Mouse (Mus musculus) erythroblast, embryonic 14.5 days (primary cell): Measurements from ENCODE around the gene Acsm2. TPM values are rescaled to one million over a fixed set of nuclear protein-coding genes. Genes with fewer than 3 reads are reported as not detected.

Experiments used
- H3K27me3 ChIP-seq: 2 replicates; pipeline ENCODE4 v1.6.1; 2012; ENCODE audit warnings: inconsistent platforms; ENCODE audit not compliant: control insufficient read depth
- H3K36me3 ChIP-seq: 2 replicates; pipeline ENCODE4 v1.6.1; 2012; ENCODE audit warnings: mild to moderate bottlenecking, inconsistent platforms; ENCODE audit not compliant: control insufficient read depth
- H3K4me1 ChIP-seq: 2 replicates; pipeline ENCODE4 v1.6.1; 2012; ENCODE audit warnings: inconsistent platforms; ENCODE audit not compliant: control insufficient read depth
- H3K4me3 ChIP-seq: replicated peaks from 2 replicates; pipeline ENCODE3; 2012; ENCODE audit warnings: moderate library complexity, mild to moderate bottlenecking, inconsistent platforms
- H3K9me3 ChIP-seq: 2 replicates; pipeline ENCODE4 v1.6.1; 2012; ENCODE audit warnings: low read length, inconsistent platforms, mixed read lengths; ENCODE audit not compliant: control insufficient read depth
- GATA1 ChIP-seq: IDR thresholded peaks from 2 replicates; pipeline ENCODE4 v1.6.1; 2012; ENCODE audit warnings: low read length, inconsistent platforms, mixed read lengths
- TAL1 ChIP-seq: IDR thresholded peaks from 3 replicates; pipeline ENCODE4 v1.6.1; 2012; ENCODE audit warnings: low read length, inconsistent platforms, mixed read lengths
- polyA plus RNA-seq: library from polyadenylated mRNA; stranded (reverse); fragments of >175 nt; gene quantifications from 2 replicates; pipeline ENCODE4 v1.2.3, GENCODE M21; 2012

The Acsm2 gene
- polyA plus RNA-seq, 1 experiment = not detected

DNA sequence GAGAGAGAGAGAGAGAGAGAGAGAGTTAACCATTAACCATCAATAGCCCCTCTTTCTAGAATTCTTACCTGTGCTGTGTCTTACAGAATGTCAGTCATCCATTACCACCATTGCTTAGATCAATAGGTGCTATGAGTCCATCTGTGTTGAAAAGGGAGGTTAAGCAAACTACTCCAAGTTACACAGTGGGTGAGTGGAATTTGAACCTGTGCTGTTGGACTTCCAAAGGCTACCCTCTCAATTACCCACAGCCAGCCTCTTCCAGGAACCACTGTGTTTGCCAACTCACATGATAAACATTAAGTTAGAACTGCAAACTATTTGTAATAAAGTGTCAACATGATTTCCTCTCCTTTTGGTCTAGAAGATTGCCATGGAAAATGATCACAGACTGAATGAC lies 66.0 kb downstream of the Acsm2 start:
- Histone ChIP-seq H3K9me3 (no peaks in the 10 kb centered on the region), H3K4me1 (no peaks in the 10 kb centered on the region), H3K36me3 (no peaks in the 10 kb centered on the region), H3K4me3 (no peak overlapping the region), H3K27me3 (no peaks in the 10 kb centered on the region)
- TF ChIP-seq TAL1 (no peak), GATA1 (no peak)

DNA sequence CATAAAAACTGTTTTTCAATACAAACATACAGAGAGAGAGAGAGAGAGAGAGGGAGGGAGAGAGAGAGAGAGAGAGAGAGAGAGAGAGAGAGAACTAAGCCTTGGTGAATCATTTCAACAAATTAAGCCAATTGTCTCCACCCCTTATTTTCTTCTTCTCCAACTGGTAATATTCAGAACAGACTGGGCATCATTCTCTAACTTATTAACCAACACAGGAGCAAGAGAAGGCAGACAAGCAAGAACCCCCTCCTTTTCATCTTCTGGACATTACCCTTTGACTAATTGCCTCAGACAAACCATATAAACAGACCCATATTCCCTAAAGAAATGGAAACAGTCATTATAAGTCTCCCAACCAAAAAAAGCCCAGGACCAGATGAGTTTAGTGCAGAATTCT lies 84.6 kb downstream of the Acsm2 start:
- no peak for TF ChIP-seq TAL1
- no peak for TF ChIP-seq GATA1
- H3K27me3 ChIP-seq = no peaks in the 10 kb centered on the region
- no peaks in the 10 kb centered on the region for H3K4me1 ChIP-seq
- no peak overlapping the region for H3K4me3 ChIP-seq
- H3K36me3 ChIP-seq = no peaks in the 10 kb centered on the region
- H3K9me3 ChIP-seq = no peaks in the 10 kb centered on the region

DNA sequence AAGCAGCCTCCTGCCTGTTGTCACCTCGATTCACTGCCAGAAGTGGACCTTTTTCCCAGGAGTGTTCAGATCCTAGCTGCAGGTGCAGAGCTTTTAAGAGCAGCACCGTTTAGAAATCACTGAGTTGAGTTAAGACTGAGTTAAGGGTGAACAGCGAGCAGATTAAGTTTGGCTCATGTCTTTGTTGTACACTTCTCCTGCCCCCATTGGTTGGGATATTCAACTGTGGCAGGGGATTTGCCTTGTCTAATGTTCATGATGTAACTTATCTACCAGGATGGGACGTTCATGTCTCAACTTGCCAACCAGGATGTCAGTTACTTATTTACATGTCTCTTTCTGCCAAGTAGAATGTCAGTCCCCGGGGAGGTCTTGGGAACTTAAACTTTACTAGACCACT lies 88.2 kb downstream of the Acsm2 start:
- Histone ChIP-seq H3K4me1 (no peaks in the 10 kb centered on the region), H3K27me3 (no peaks in the 10 kb centered on the region), H3K36me3 (no peaks in the 10 kb centered on the region), H3K4me3 (no peak overlapping the region), H3K9me3 (no peaks in the 10 kb centered on the region)
- TF ChIP-seq GATA1 (no peak), TAL1 (no peak)

Other genes with a start within 250 kb of the Acsm2 start
- gene Gp2, start 95.1 kb upstream of the Acsm2 start, polyA plus RNA-seq = not detected in 2 replicates
- gene Umod, start 75.1 kb upstream of the Acsm2 start, polyA plus RNA-seq = not detected in 2 replicates
- gene Acsm5, start 34.9 kb upstream of the Acsm2 start, polyA plus RNA-seq = not detected in 2 replicates
- gene Pdilt, start 30.9 kb upstream of the Acsm2 start, polyA plus RNA-seq = not detected in 2 replicates
- gene Acsm1, start 52.7 kb downstream of the Acsm2 start, polyA plus RNA-seq = not detected in 2 replicates
- gene Acsm4, start 135.7 kb downstream of the Acsm2 start, polyA plus RNA-seq = not detected in 2 replicates
- gene Thumpd1, start 166.5 kb downstream of the Acsm2 start, polyA plus RNA-seq = 0.38 and 0.64 TPM in 2 replicates
- gene Acsm3, start 206.6 kb downstream of the Acsm2 start, polyA plus RNA-seq = not detected in 2 replicates
- 0.24 and 0.56 TPM in 2 replicates for gene Rexo5, start 239.7 kb downstream of the Acsm2 start, polyA plus RNA-seq
- gene Eri2, start 239.7 kb downstream of the Acsm2 start, polyA plus RNA-seq = 0.02 and 0.08 TPM in 2 replicates